Mouse (Mus musculus) hindbrain, embryonic 11.5 days (tissue): ENCODE measurements around the gene Olfr222. TPM values are rescaled to one million over a fixed set of nuclear protein-coding genes. Genes with fewer than 3 reads are reported as not detected.
A peak's percentile ranks its signal among the peaks of the same experiment; 100 is the strongest.

ENCODE experiments used
- ATAC-seq: fragments of 200-750 bp; cut with Nextera tagmentation; 2 replicates; pipeline ENCODE4 v1.8.0; 2017; ENCODE audit warnings: mild to moderate bottlenecking, moderate TSS enrichment, moderate library complexity; ENCODE audit not compliant: low FRiP score
- DNase-seq: peaks from one replicate; pipeline ENCODE4 v3.0.0-alpha.2; 2015; ENCODE audit warnings: low spot score
- H3K27ac ChIP-seq: fragments of 300-500 bp; sonication (generic); 2 replicates; pipeline ENCODE4 v1.5.1; 2014; ENCODE audit warnings: mild to moderate bottlenecking, low read depth, low read length
- H3K27me3 ChIP-seq: fragments of 300-500 bp; sonication (generic); 2 replicates; pipeline ENCODE4 v1.6.1; 2014; ENCODE audit warnings: mild to moderate bottlenecking, low read length, moderate library complexity, mixed read lengths; ENCODE audit not compliant: control insufficient read depth, insufficient read depth
- H3K36me3 ChIP-seq: fragments of 300-500 bp; sonication (generic); 2 replicates; pipeline ENCODE4 v1.6.1; 2014; ENCODE audit warnings: mild to moderate bottlenecking, low read length, moderate library complexity, mixed read lengths; ENCODE audit not compliant: control insufficient read depth, insufficient read depth
- H3K4me1 ChIP-seq: fragments of 300-500 bp; sonication (generic); replicated peaks from 2 replicates; pipeline ENCODE4 v1.6.1; 2014; ENCODE audit warnings: low read length, mixed read lengths; ENCODE audit not compliant: control insufficient read depth, insufficient read depth
- H3K4me2 ChIP-seq: fragments of 300-500 bp; sonication (generic); replicated peaks from 2 replicates; pipeline ENCODE4 v1.6.1; 2014; ENCODE audit warnings: mild to moderate bottlenecking, low read depth, low read length
- H3K4me3 ChIP-seq: fragments of 300-500 bp; sonication (generic); 2 replicates; pipeline ENCODE4 v1.5.1; 2014; ENCODE audit warnings: low read depth, low read length
- H3K9ac ChIP-seq: fragments of 300-500 bp; sonication (generic); 2 replicates; pipeline ENCODE4 v1.6.1; 2014; ENCODE audit warnings: low read depth, low read length
- H3K9me3 ChIP-seq: fragments of 300-500 bp; sonication (generic); 2 replicates; pipeline ENCODE4 v1.6.1; 2016; ENCODE audit warnings: low read length; ENCODE audit not compliant: control insufficient read depth
- WGBS: fragments of 180-500 bp; shearing (Covaris S2); extraction: QIAGEN DNeasy Blood & Tissue Kit; methylation state at CpG from one replicate; pipeline ENCODE4 v1.1.7; 2014; 5-methylcytosine and 5-hydroxymethylcytosine counted together
- polyA plus RNA-seq: library from polyadenylated mRNA; unstranded; fragments of >200 nt; fragmentation: Nextera tagmentation; extraction: Ambion mirVana; gene quantifications from 2 replicates; pipeline ENCODE4 v1.2.1, GENCODE M21; 2014

Olfr222 gene
- polyA plus RNA-seq, 1 experiment from 2014 or later, result not detected

DNA sequence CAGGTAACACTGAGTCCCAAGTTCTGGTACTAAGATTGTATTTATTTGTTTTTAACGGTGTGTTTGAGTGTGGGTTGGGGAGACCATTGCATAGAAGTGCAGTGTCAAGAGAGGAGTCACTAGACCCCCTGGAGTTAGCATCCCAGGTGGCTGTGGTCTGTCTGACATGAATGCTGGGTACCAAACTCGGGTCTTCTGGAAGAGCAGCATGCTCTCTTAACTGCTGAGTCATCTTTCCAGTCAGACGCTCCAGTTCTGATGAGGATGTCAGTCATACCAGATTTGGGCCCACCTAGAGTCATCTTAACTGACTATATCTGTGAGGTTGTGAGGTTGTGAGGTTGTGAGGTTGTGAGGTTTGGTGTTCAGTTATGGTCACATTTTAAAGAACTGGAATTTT lies 15.1 kb downstream of the Olfr222 start:
- no peak for ATAC-seq
- 72% methylated on average over 3 of the region's 3 CpGs for WGBS

DNA sequence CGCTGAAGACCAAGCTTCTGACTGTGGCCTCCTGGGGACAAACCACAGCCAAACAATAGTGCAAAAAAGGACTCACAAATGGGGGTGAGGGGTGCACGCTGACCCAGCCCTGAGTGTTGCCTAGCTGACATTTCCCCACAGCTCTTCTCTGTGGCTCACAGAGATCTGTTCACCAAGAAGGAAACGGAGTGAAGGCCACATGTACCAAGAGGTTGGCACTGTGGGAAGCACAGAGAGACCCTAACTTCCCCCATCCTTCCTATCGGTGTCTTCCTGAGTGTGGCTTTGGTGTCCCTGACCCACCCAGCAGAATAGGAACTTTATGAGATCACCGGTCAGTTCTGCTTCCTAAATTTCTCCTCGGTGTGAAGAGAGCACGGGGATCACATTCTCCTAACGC lies 21.5 kb downstream of the Olfr222 start:
- Histone ChIP-seq H3K27ac (no peak overlapping the region), H3K4me3 (no peak overlapping the region), H3K9ac (no peak overlapping the region), H3K4me2 (no peak overlapping the region), H3K27me3 (no peaks in the 10 kb centered on the region), H3K36me3 (no peaks in the 10 kb centered on the region), H3K4me1 (no peaks in the 10 kb centered on the region), H3K9me3 (no peaks in the 10 kb centered on the region)
- DNase-seq, result no peak
- 92% methylated on average over 8 of the region's 8 CpGs for WGBS
- no peak for ATAC-seq

More for the DNA sequence above, 15.1 kb downstream of the Olfr222 start:
- Histone ChIP-seq H3K4me3 (no peak overlapping the region), H3K27me3 (no peaks in the 10 kb centered on the region), H3K27ac (no peak overlapping the region), H3K9ac (no peak overlapping the region), H3K4me1 (no peaks in the 10 kb centered on the region), H3K4me2 (no peak overlapping the region), H3K9me3 (no peaks in the 10 kb centered on the region), H3K36me3 (no peaks in the 10 kb centered on the region)
- no peak for DNase-seq

DNA sequence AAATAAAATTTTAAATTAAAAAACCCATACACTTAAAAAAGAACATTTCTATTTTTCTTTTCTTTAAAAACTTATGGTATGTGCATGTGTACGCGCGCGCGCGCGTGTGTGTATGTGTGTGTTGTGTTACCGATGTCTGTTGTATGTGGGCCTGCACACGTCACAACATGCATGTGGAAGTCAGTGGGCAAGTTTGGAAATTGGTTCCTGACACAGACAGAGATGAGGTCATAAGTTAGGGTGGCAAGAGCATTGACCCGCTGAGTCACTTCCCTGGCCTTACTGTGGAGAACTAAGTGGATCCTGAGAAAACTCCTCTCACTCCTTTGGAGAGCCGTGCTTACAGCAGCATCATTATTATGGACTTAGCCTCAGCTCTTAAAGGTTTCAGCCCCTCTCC lies 21.9 kb downstream of the Olfr222 start:
- H3K36me3 ChIP-seq, result no peaks in the 10 kb centered on the region
- no peaks in the 10 kb centered on the region for H3K9me3 ChIP-seq
- H3K4me3 ChIP-seq, result no peak overlapping the region
- DNase-seq (no peak), ATAC-seq (no peak)
- H3K27me3 ChIP-seq, result no peaks in the 10 kb centered on the region
- 96% methylated on average over 11 of the region's 11 CpGs for whole genome bisulfite sequencing
- no peak overlapping the region for H3K27ac ChIP-seq
- H3K9ac ChIP-seq, result no peak overlapping the region
- no peaks in the 10 kb centered on the region for H3K4me1 ChIP-seq
- no peak overlapping the region for H3K4me2 ChIP-seq

DNA sequence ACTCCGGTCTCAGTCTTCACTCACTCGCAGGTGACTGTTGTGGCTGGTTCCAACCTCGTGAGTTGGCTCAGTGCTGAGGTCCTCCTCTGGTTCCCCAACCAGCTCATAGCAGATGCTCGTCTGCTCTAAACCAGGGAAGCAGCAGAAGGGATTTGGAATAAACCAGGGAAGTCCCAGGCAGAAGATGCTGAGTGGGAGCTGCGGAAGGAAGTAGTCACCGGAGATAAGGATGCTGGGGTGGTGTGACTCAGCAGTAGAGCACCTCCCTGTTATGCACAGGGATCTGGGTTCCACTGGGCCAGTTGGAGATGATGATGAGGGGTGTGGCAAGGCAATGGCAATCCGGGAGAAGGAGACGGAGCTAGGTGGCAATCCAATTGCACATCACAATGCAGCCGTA lies 32.0 kb downstream of the Olfr222 start:
- Histone ChIP-seq H3K4me1 (no peaks in the 10 kb centered on the region), H3K27ac (no peak overlapping the region), H3K4me3 (no peak overlapping the region), H3K9me3 (no peaks in the 10 kb centered on the region), H3K4me2 (no peak overlapping the region), H3K36me3 (no peaks in the 10 kb centered on the region), H3K9ac (no peak overlapping the region), H3K27me3 (no peaks in the 10 kb centered on the region)
- DNase-seq (no peak), ATAC-seq (no peak)
- WGBS, result 87% methylated on average over 9 of the region's 9 CpGs

DNA sequence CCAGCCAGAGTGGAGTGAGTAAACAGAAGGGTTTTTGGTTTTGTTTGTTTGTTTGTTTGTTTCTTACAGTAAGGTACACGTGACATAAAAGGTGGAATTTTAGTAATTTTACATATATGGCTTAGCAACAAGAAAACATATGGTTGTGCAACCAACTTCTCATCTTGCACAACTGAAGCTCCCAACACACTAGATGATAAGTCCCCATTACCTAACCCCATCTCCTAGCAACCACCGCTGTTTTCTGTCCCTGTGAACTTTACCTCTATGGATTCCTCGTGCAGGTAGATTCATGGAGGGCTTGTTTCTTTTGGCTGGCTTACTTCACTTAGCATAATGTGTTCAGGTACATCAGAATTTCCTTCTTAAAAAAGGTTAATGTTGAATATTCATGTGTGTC lies 32.7 kb downstream of the Olfr222 start:
- no peaks in the 10 kb centered on the region for H3K27me3 ChIP-seq
- no peak overlapping the region for H3K27ac ChIP-seq
- no peak overlapping the region for H3K9ac ChIP-seq
- ATAC-seq (no peak), DNase-seq (no peak)
- H3K4me2 ChIP-seq, result no peak overlapping the region
- H3K4me1 ChIP-seq, result no peaks in the 10 kb centered on the region
- H3K9me3 ChIP-seq, result no peaks in the 10 kb centered on the region
- no peak overlapping the region for H3K4me3 ChIP-seq
- no peaks in the 10 kb centered on the region for H3K36me3 ChIP-seq
- 88% methylated on average over 3 of the region's 3 CpGs for WGBS

DNA sequence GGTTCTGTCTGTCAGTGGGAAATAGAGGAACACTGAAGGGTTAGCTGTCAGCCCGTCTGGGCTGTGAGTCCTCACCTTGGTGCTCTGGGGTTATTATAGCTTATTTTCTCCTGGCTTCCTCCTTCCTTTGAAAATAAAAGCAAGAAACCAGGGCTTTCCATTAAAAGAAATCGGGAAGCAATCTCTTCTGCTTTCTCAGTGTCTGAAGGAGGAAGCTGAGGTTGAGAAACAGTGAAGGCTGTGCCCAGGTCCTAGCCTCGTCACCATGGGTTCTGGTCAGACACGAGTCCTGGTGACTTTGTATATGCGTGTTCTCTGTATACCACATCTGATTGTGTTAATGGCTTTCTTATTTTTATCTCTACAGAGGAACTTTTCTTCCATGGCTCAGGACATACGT lies 33.6 kb downstream of the Olfr222 start:
- Histone ChIP-seq H3K9me3 (no peaks in the 10 kb centered on the region), H3K4me1 (no peaks in the 10 kb centered on the region), H3K27ac (no peak overlapping the region), H3K4me2 (no peak overlapping the region), H3K4me3 (no peak overlapping the region), H3K36me3 (no peaks in the 10 kb centered on the region), H3K27me3 (no peaks in the 10 kb centered on the region), H3K9ac (no peak overlapping the region)
- ATAC-seq (no peak), DNase-seq (no peak)
- 86% methylated on average over 6 of the region's 6 CpGs for whole genome bisulfite sequencing

DNA sequence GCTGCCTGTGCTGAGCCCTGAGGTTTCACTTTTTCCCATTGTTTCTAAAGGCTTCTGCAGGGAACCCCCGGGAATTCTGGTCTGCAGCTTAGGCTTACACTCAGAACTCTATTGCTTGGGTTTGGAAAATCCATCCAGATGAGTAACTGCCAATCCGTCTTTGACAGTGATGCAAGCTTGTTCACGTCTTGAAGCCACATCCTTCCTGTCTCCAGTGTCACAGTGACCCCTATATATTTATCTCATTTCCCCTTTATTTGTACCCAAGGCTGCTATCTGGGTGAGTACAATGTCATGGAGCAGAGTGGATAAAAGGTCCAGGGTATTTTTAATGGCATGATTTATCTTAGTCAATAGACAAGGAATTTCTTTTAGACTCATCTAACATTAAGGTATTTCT lies 34.7 kb downstream of the Olfr222 start, which contains the start of gene Nlrp3:
Gene Nlrp3, plus strand, starts transcription at position 245 of the 400 bp plus-strand sequence.
- H3K27ac ChIP-seq, result no peak within 1 kb of the TSS
- H3K9me3 ChIP-seq, result no peaks in the 10 kb centered on the region
- WGBS, result 59% methylated on average over 3 of the region's 3 CpGs
- no peaks in the 10 kb centered on the region for H3K36me3 ChIP-seq
- H3K9ac ChIP-seq, result no peak within 1 kb of the TSS
- H3K4me1 ChIP-seq, result no peaks in the 10 kb centered on the region
- DNase-seq (no peak), ATAC-seq (no peak)
- H3K4me2 ChIP-seq, result no peak within 1 kb of the TSS
- H3K4me3 ChIP-seq, result no peak within 1 kb of the TSS
- no peaks in the 10 kb centered on the region for H3K27me3 ChIP-seq

DNA sequence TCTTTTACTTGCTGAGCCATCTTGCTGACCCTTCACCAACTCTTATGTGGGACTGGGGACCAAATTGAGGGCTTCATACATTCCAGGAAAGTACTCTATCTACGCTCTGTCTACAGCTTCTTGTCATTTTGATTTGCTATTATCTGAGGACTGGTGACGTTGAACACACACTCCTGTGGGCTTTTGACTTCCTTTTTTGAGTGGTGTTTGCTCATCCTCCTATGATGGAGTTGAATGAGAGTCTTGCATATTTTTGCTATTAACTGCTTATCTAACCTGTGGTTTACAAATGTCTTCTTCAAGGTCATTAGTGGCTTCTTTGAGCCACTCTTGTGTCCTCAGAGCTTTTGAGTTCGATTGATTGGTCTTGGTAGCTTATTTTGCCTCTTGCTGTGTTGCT lies 35.9 kb downstream of the Olfr222 start:
- no peak overlapping the region for H3K4me2 ChIP-seq
- ATAC-seq (no peak), DNase-seq (no peak)
- WGBS, result 79% methylated on average over 3 of the region's 3 CpGs
- no peaks in the 10 kb centered on the region for H3K4me1 ChIP-seq
- H3K9me3 ChIP-seq, result no peaks in the 10 kb centered on the region
- no peak overlapping the region for H3K27ac ChIP-seq
- H3K36me3 ChIP-seq, result no peaks in the 10 kb centered on the region
- H3K9ac ChIP-seq, result no peak overlapping the region
- H3K4me3 ChIP-seq, result no peak overlapping the region
- H3K27me3 ChIP-seq, result no peaks in the 10 kb centered on the region

DNA sequence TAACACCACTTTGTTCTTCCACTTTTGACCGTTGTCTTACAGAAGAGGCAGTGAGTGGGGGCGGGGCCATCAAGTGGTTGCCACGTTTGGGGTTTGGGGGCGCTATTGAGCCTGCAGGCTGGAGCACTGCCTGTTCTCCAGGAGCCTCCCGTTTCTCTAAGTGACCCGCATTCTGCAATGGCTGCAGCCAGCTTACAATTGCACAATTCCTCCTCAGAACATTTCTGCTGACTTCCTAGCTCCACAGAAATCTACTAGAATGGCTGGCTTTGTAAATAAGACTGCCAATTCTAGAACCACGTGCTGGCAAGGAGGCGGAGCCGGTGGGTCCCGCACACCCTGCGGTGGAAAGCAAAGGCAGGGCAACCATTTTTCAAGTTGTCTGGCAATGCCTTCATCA lies 37.6 kb downstream of the Olfr222 start:
- 51% methylated on average over 11 of the region's 11 CpGs for WGBS
- H3K4me3 ChIP-seq, result no peak overlapping the region
- no peaks in the 10 kb centered on the region for H3K9me3 ChIP-seq
- H3K27ac ChIP-seq, result no peak overlapping the region
- H3K27me3 ChIP-seq, result no peaks in the 10 kb centered on the region
- DNase-seq, result peak; percentile 21
- no peaks in the 10 kb centered on the region for H3K4me1 ChIP-seq
- H3K9ac ChIP-seq, result no peak overlapping the region
- ATAC-seq, result no peak
- H3K36me3 ChIP-seq, result no peaks in the 10 kb centered on the region
- H3K4me2 ChIP-seq, result no peak overlapping the region
